Mouse (Mus musculus): Measurements from ENCODE around the gene Mapk11.

GRCm38 (mm10) chr15:89150041-89150390 lies 588 bp upstream of the Mapk11 start:
- no peak for TF ChIP-seq CTCF (IDR thresholded peaks at IDR 0.05; ENCODE audit: low read depth)
- TF ChIP-seq EP300 (IDR thresholded peaks at IDR 0.05; ENCODE audit: low read depth): no peak

All from heart, postnatal 0 days (tissue).